Mouse (Mus musculus) ovary, adult 10 weeks (tissue): ENCODE results near the gene Rps8. TPM values are rescaled to one million over a fixed set of nuclear protein-coding genes. Genes with fewer than 3 reads are reported as not detected.

Source experiments
- polyA plus RNA-seq: library from polyadenylated mRNA; stranded (reverse); fragments of 350-450 nt; fragmentation: Illumina TruSeq; extraction: RNeasy Lipid Tissue Mini Kit (QIAGEN cat#74804); gene quantifications from one replicate; pipeline ENCODE4 v1.2.3, GENCODE M21; 2014

The Rps8 gene
- 110 TPM for polyA plus RNA-seq

GRCm38 (mm10) chr4:117155792-117156355 lies at the start of gene Rps8:
Gene Rps8 (minus strand): TSS chr4:117156243.

GRCm38 (mm10) chr4:117181863-117182758 lies 26.1 kb upstream of the Rps8 start, which contains the start of gene Kif2c:
Gene Kif2c (minus strand): TSS chr4:117182639.

GRCm38 (mm10) chr4:117133817-117134600 lies 22.0 kb downstream of the Rps8 start, which contains the start of gene Plk3:
Gene Plk3 (minus strand): TSS chr4:117133963.

GRCm38 (mm10) chr4:117126675-117127290 lies 29.3 kb downstream of the Rps8 start, which contains the start of gene Tctex1d4:
Gene Tctex1d4 (plus strand): TSS chr4:117126794.

GRCm38 (mm10) chr4:117125348-117125909 lies 30.6 kb downstream of the Rps8 start, which contains the start of gene Btbd19:
Gene Btbd19 (minus strand): TSS chr4:117125725.

Other genes starting within 250 kb of the Rps8 start
- 7.2 TPM for gene Urod, start 161.8 kb downstream of the Rps8 start, polyA plus RNA-seq
- gene Hectd3, start 160.9 kb downstream of the Rps8 start, polyA plus RNA-seq, result 3.3 TPM
- gene Eif2b3, start 136.8 kb downstream of the Rps8 start, polyA plus RNA-seq, result 23.5 TPM
- not detected for gene Ptch2, start 60.2 kb downstream of the Rps8 start, polyA plus RNA-seq
- 0.54 TPM for gene Btbd19, start 30.5 kb downstream of the Rps8 start, polyA plus RNA-seq
- gene Tctex1d4, start 29.4 kb downstream of the Rps8 start, polyA plus RNA-seq, result not detected
- gene Plk3, start 22.3 kb downstream of the Rps8 start, polyA plus RNA-seq, result not detected
- gene Kif2c, start 26.4 kb upstream of the Rps8 start, polyA plus RNA-seq, result 10.0 TPM
- not detected for gene Tmem53, start 95.7 kb upstream of the Rps8 start, polyA plus RNA-seq
- 0.88 TPM for gene Armh1, start 95.9 kb upstream of the Rps8 start, polyA plus RNA-seq